Mouse (Mus musculus) right cerebral cortex, adult 2 months (tissue): ENCODE results near the gene Gm26965.
"Not testable (repeated sequence)": the region's sequence is repeated elsewhere in the genome, so short reads cannot be mapped to it uniquely, and the experiment has no call there.

ENCODE experiments used
- DNase-seq, 2 experiments: peaks; one replicate each; pipeline ENCODE4 v3.0.0; 2021 to 2022; ENCODE audit warnings: low spot score in 2 of 2

Gene Gm26965

GRCm38 (mm10) chr13:67525753-67526410 lies at the start of gene Gm26965, which contains the start of gene Zfp87:
Gm26965 (minus strand) TSS chr13:67526151.
Zfp87 (minus strand) TSS chr13:67526177.
- peak; percentile 94 to 97 for DNase-seq

DNA sequence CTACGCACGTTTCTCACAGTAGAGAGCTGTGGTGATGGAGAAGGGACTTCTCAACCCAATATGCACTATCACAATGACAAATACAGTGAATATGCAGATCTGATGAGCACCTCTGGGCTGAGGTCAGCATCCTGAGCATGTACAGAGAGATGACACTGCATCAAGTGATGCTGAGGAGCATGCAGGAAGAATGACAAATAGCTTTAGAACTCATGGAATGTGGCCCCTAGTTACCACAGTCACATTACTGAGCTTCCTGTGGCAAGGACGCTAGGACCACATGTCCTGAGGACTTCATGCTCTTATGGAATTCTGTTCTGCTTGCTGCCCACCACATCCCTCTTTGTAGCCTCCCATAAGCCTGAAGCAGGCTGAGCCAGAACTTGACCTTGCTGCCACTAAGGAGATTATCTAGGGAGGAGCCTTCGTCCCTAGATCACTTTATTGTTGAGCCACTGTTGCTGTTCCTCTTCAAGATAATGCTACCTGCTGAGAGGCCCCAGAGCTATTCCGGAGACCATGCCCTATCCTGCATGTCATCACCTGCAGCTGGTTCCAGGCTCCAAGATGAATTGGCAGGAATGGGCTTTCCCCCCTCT lies 46.7 kb upstream of the Gm26965 start:
- DNase-seq = no peak

GRCm38 (mm10) chr13:67553730-67554129 lies 27.8 kb upstream of the Gm26965 start, which contains the start of gene Zfp748:
Zfp748 (minus strand) TSS chr13:67553830.
- no peak for DNase-seq

DNA sequence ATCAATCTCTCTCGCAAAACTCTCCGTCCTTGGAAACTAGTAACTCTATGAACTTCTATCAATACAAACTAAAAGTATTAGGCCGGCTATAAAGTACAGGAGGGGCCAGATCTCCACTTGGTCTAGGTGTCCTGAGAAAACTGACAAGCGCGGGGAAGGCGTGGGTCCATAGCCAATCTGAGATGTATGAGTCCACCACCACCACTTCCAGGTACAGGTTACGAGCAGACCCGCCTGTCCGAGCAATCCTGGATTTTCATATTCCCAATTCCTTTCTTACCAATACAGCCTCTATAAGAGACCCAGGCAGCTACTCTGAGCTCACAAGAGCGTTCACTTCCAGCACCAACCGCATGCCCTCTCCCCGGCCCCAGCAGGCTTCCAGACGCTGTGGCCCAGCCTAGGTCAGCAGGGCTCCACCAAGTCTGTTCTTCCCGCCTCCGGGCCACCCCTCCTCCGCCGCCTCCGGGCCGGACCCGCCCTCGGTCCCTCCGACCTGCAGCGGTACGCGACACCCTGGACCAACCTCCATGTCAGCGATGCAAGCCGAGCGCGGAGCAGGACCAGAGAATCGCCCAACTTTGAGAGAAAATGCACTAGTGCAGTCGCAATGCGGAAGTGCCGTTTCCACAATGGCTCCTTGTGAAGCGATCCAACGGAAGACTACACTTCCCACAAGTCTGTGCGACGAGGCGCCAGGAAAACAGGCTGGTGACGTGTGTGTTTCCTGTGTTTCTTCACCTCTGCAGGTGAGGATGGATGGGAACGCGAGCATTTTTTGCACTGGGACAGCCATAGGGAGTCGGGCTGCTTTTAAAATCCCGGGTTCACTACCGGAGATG lies 26.8 kb upstream of the Gm26965 start:
- peak; percentile 91 to 94 for DNase-seq

GRCm38 (mm10) chr13:67545941-67546340 lies 20.0 kb upstream of the Gm26965 start:
- no peak for DNase-seq

GRCm38 (mm10) chr13:67527049-67527730 lies 1.2 kb upstream of the Gm26965 start:
- DNase-seq = no peak

DNA sequence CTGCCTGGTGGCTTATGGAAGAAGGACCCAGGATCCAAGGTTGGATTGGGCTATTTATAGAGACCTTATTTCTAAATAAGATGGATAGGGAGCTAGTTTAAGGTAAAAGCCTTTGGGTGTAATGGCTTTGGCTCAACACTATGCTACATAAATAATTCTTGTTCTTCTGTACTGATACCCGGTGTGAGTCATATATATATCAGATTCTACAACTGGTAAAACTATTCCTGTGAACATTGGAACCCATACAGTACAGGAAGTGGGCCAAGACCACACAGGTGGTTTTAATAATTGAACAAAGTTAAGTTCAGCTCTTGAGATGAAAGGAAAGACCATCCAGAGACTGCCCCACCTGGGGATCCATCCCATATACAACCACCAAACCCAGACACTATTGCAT lies 25.0 kb downstream of the Gm26965 start:
- DNase-seq = no peak

DNA sequence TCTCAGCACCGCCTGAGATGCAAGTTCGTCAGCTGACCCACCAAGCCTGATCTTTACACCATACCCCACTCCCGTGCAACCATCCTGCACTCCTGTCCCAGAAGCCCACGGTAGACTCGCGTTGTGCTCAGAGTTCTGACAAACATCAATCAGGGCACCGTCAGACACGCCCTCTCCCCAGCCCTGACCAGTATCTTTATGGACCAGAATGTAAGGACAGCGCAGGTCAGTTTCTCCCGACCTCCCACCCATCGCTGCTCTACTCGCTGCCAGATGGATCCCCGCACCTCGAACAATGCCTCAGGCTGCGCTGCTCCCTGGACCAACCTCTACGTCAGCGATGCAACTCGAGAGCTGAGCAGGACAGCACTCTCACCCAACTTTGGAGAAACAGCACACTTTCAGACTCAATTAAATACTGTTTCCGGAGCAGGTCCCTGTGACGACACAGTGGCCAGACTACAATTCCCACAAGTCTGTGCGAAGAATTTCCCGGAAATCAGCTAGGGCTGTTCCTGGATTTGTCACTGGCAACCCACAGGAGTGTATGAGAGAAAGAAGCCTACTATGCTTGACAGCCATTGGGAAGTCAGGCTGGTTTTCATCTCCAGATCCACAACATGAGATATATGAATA lies 25.7 kb downstream of the Gm26965 start, which contains the start of gene Zfp58:
Gene Zfp58, minus strand, starts transcription at position 472 of the 636 bp plus-strand sequence.
- DNase-seq = peak; percentile 89 to 95

DNA sequence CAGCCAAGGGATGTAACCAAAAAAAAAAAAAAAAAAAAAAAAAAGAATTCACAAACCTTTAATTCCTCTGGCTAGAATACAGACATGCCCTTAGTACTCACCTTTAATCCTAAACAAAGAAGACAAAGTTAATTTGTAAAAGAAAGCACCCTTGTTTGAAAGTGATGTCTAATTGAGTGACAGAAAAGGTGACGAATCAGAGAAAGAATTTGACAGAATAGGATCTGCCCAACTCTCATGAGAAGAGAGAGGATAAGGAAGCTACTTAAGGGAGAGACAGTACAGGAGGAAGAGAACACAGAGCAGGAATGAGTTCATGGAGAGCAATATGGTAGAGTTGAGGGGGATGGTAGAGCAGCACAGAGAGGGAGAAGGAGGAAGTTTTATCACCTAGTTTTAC lies 30.3 kb downstream of the Gm26965 start:
- DNase-seq = no peak

DNA sequence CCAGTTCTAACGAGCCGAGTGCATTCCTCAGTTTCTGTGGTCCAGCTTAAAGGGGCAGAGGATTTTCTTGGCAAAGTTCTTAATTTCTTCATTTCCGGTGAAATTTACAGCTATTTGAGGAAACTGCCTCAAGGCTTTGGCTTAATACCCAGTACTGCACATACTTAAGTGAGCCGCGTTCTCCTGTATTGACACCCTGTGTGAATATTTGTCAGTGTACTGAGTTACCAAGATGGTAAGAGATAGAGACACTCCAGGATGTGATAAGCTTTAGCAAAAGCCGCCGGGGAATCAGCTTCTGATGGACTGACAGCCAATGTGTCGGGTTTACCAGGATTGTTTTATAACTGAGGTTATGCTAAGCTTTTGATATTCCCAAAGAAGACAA lies 41.5 kb downstream of the Gm26965 start:
- DNase-seq = peak; percentile 10 to 41

DNA sequence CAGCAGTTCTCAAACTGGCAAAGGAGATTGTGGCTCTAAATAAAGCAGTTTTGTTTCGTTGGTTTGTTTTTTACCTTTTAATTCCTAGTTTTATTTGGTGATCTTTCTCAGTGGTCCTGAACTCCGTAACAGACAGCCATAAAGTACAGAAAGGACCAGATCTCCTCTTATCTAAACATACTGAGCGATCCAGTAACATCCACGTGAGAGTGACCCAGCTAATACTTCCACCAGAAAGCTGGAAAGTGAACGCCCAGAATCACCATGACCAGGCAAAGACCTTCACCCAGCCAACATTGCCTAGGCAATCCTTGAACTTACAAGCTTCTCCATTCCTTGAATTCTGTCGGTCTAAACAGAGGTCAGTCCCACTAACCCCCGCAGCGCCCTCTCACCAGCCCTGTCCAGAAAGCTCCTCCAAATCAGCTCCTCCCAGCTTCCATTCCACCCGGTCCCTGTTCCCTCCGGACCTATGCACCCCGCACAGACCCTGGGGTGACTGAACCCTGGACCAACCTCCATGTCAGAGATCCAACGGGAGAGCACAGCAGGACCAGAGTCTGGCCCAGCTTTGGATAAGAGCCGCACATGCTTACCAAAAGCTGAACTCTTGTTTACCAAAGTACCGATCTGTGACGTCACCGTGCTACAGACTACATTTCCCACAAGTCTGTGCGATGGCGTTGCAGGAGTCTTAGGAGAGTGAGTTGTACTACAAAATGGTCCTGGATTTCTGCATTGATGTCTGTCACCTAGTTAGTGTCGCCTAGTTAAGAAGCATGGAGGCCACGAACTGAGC lies 42.1 kb downstream of the Gm26965 start, which contains the start of gene Zfp874b:
Gene Zfp874b, minus strand, starts transcription at position 634 of the 799 bp plus-strand sequence.
- peak; percentile 90 to 96 for DNase-seq

- no peak for DNase-seq
Measured at GRCm38 (mm10) chr13:67481528-67481927, 44.4 kb downstream of the Gm26965 start.

- DNase-seq = no peak
Measured at GRCm38 (mm10) chr13:67469274-67469673, 56.7 kb downstream of the Gm26965 start.

DNA sequence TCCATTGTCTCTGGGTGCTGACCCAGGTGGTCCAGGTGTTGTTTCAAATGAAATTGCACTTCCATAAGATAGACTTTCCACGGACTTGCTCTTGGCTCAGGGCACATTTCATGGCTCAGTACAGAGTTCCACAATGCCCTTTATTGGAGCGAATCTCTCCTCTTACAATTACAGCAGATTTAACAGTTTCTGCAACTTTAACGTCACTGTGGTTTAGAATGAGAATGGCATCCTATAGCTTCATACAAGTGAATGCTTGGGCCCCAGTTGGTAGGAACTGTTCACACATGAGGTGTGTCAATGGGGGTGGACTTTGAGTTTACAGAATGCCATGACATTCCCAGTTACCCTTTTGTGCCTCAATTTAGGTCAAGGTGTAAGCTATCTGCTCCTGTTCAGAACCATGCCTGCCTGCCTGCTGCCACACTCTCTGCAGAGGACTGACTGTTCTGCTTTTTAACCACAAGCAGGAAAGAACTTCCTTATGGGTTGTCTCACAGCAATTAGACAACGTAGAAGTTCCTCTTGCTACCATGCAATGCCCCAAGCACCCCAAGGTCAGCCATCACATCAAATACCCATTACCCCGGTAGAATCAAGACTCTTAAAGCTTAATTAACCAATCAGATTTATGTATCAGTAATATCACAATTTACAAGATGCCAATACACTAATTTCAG lies 62.3 kb downstream of the Gm26965 start:
- DNase-seq = not testable (repeated sequence)

DNA sequence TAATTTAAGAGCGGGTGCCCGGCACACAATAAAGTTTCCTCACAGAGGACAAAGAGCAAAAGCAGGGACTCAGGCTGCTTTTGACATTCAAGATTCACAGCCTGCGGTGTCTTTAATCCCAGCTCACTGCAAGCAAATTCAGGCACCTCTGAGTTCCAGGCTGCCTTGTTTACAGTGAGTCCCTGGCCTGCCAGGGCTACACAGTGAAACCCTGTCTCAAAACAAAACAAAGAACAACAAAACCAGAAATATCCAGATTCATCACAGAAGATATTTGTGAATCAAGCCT lies 74.0 kb downstream of the Gm26965 start:
- DNase-seq = no peak

- peak; percentile 91 to 98 for DNase-seq
Measured at GRCm38 (mm10) chr13:67451172-67452020, 74.6 kb downstream of the Gm26965 start, which contains the start of gene Zfp874a. Zfp874a (minus strand) TSS chr13:67451624.
